Mouse (Mus musculus) urinary bladder, postnatal 36 days (tissue): Measurements from ENCODE around the gene Rab3a.

Experiments used
- DNase-seq, 2 experiments: peaks; one replicate each; pipeline ENCODE4 v3.0.0; 2022; ENCODE audit warnings: low spot score in 2 of 2, mixed read lengths in 1 of 2

Gene Rab3a

GRCm38 (mm10) chr8:70801156-70801555 lies 46.7 kb downstream of the Rab3a start:
- DNase-seq, result no peak

GRCm38 (mm10) chr8:70801830-70802229 lies 47.4 kb downstream of the Rab3a start:
- no peak for DNase-seq

- DNase-seq, result no peak
These were observed 48.5 kb downstream of the Rab3a start for GRCm38 (mm10) chr8:70802786-70803510.

- DNase-seq, result peak; percentile 18 to 40
These were observed 49.4 kb downstream of the Rab3a start for GRCm38 (mm10) chr8:70803761-70804480.

- peak; percentile 79 to 89 for DNase-seq
These were observed 50.2 kb downstream of the Rab3a start, which contains the start of gene Mast3 for GRCm38 (mm10) chr8:70804481-70805206. Mast3 (minus strand) TSS chr8:70805054.

GRCm38 (mm10) chr8:70806541-70806940 lies 52.1 kb downstream of the Rab3a start:
- DNase-seq, result no peak

GRCm38 (mm10) chr8:70807304-70807703 lies 52.8 kb downstream of the Rab3a start:
- no peak for DNase-seq

GRCm38 (mm10) chr8:70808239-70808638 lies 53.8 kb downstream of the Rab3a start, which contains the start of gene Il12rb1:
Il12rb1 (plus strand) TSS chr8:70808449.
- no peak for DNase-seq
